Mouse (Mus musculus): ENCODE results near the gene Naga.

Naga gene

DNA sequence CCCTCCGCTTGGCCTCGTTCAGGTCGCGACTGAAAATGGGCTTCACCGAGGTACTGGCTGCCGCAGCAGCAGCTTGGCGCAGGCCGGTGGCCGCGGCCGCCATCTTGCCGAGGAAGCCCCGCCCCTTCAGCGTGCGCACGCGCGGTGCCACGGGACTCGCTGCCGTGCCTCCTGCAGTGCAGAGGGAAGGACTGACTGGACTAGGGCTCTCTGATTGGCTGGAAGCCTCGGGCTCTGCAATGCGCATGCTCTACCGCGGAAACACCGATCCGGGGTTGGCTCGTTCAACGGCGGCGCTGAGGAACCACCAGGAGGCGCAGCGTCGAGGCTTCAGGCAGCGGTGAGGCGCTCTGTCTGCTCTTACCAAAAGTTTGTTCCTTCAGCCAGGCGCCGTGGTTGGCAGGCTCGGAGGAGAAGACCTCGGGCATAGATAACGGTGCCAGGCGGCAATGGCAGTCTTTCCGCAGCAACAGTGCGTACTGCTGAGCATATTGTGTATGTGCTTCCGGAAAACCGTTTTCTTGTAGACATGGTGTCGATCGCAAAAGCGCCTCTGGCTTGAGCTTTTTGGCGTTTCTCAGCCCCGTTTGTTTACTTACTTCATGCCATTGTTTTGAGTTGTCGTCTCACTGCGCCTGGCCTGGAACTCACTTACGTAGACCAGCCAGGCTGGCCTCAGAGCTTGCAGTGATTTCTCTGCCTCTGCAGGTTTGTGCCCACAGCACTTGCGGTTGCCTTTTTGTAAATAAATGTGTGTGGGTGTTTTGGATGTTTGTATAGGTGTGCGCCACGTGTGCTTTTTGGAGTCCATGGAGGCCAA lies 15.6 kb upstream of the Naga start, which contains the start of gene Ndufa6:
Gene Ndufa6, minus strand, starts transcription at position 197 of the 820 bp plus-strand sequence.
- DNase-seq = peak; percentile 99

DNA sequence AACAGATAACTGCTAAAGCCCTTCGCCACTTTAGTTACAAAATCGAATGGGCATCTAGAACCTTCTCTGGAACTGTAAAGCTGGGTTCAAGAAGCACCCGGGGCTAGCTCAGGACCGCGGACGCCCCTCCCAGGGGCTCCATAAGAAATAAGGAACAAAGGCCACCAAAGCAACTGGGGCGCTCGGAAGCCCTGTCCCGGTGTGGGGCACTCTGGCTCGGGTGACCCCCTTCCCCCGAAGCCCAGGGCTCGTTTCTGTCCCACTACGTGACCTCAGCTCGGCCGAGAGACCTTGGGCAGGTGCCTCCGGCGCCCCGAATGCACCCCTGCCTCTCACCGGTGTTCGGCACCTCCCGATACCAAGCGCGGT lies 15.0 kb upstream of the Naga start:
- DNase-seq = no peak

DNA sequence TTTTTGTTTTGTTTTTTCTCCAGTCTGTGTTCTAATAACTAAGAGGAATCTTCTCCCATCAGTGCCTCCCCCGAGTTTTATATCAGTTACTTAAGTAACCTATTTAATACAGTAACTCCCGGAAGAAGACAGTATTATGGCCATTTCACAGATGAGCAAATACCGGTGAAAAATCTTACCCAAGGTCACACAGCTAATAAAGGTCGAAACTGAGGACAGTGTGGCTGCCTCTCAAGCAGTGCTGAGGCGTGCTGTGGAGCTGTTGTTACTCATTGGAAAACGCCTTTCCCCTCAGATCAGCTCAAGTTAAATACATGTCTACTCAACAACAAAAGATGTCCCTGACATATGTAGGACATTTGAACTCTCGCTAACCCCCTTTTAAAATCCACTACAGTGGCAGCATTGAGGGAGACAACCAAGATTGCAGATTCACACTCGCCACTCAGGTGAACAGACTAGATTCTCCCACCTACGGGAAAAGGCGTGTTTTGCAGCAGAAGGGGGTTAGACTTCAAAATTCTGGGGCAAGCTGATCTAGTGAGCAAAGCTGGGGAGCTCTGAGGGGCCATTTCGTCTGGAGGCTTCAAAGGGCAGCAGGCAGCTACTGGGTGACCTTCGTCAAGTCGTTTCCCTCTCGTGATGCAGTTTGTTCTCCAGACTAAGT lies 14.5 kb upstream of the Naga start:
- peak; percentile 33 for DNase-seq

DNA sequence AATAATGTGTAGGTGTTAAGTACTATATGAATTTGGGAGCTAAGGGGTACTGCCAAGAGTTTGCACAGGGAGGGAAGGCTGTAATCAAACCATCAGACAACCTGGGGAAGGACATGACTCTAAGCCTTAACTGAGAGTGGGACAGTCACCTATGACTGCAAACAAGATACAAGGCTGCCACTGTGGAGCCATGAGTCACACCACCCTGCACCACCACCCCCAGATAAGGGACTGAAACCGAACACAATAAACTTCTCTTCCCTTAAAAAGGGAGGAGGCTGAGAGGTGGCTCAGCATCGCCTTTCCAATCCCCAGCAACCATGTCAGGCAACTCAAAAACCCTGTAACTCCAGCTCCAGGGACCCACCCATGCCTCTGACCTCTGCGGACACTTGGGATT lies 12.8 kb upstream of the Naga start:
- peak; percentile 65 for DNase-seq

DNA sequence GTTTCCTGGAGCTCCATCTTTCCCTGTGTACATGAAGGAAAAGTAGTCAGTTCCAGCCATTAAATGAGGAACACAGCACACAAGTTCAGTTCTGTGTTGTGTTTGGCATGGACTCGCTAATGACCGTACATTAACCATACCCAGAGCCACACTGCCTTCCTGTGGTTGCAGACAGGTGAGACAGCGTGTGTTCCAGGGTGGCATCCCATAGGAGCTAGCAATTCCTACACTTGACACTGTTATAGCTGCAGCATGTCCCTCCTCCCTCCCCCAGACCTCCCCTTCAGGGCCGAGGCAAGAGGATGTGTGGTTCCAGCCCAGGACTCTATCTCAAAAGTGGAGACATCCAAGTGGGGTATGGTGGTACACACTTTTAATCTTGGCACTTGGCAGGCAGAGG lies 11.6 kb upstream of the Naga start:
- no peak for DNase-seq

DNA sequence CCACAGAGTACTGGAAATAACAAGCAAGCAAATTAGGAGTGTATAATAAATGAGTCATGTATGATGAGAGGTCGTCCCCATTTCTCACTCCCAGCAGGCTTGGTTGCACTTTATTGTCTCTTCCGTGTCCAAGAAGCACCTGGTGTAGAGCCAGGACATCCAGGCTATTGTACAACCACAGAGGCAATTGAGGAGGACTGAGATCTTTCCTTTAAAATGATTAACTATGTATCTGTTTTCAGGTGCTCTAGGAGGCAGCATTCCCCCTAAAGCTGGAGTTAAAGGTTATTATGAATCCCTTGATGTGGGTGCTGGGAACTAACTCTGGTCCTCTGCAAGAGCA lies 10.2 kb upstream of the Naga start:
- no peak for DNase-seq

DNA sequence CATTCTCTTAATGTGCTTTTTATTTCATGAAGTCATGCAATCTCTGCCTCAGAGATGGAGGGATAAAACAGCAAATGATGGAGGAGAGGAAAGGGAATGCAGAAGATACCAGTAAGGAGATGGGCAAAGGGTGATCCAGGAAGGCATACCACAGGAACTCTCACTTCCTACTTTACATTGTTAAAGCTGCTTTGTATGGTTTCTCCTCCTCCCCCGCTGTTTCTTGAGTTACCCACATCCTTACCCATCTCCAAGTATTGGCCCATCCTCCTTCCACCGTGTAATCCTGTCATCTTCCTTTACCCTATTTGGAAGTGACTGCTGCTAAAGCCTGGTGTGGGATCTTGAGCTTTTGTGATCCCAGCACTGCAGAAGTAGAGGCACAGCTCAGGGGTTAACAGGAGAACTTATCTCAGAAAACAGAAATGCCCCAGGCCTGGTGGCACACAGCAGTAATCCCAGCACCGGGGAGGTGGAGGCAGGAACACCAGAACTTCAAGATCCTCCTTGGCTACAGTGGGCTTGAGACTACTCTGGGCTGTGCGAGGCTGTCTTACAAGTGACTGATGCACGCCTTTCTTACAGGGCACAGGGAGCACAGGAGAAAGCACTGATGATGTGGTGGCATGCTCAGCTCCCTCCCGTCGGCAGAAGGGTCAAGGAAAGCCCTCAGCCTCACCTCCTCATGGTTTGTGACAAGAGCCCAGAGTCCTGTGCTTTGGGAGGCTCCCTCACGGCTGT lies 9.7 kb upstream of the Naga start:
- no peak for DNase-seq

DNA sequence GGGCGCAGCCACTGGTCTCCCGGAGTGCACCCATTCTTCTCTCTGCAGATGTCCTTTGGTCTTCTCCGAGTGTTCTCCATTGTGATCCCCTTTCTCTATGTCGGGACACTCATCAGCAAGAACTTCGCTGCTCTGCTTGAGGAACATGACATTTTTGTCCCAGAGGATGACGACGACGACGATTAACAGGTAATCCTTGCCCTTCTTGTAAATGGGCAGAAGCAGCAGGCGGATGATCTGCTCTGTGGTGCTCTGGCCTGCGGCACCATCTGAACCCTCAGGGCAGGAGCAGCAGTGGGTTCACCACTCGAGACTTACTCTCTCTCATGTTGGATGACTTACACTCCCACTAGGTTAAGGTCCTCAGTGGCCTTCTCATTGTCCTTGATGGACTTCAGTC lies 9.1 kb upstream of the Naga start:
- no peak for DNase-seq

DNA sequence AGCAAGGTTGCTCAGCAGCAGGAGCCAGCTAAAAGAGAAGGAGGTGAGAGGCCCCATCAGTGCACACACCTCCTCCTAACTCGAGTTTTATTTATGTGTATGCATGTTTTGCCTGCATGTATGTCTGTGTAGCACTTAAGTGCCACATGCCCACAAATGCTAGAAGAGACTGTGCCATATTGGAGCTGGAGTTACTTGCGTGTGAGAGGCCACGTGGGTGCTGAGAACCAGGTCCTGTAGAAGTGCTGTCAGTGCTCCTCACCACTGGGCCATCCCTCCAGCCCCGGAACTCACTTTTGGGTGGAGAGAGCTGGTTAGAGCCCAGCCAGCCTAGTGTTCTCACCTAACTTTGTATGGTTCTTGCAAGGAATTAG lies 8.6 kb upstream of the Naga start:
- DNase-seq = no peak

DNA sequence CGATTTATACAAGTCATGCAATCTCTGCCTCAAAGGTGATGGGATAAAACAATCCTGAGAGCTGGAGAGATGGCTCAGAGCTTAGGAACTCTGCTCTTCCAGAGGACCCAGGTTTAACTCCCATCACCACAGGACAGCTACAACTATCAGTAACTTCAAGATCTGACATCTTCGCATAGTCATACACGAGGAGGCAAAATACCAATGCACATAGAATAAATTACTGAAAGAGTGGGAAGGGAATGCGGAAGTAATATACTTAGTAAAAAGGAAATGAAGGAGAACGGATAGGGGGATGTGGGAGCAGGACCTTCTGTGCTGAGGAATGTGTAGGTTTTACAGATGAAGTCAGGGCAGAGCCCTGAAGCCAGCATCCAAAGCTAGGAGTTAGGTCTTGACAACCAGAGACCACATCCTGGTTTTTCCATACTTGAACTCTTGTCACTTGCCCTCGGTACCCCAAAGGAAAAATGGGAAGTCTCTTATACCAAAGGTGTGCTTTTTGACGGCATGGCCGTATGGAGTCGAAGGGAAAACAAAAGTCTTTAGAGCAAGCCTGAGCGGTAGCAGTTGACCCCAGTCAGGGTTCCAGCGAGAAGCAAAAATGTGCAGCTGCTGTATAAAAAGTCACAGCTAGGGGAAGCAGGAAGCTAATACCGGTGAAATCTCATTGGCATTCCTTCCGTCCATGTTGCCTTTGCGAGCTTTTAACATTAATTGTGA lies 8.0 kb upstream of the Naga start:
- DNase-seq = no peak

DNA sequence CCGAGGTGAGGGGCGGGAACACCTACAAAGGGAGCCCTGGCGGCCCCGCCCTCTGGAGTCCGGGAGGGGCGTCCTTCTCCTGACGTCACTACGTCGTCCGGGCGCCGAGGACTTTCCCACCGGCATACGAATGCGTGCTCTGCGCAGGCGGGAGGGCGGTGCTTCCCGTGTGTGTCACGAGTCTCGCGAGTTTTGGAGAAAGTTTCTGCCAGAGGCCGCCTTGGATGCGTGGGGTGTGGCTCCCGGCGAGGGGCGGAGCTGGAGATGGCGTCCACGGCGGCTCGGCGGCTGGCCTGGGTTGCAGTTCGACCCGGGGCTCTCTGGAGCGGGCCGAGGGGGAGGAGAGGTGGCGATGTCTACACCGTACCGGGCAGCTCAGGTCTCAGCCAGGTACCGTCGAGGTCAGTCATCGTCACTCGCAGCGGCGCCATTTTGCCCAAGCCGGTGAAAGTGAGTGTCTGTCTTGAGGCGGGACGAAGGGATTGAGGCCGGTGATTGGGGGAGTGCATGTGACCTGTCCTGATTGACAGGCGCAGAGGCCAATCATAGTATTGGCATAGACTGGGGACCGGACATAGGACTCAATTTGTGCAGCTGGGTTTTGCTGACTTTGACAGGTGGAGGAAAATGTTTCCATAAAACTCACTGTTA lies 7.2 kb upstream of the Naga start:
- DNase-seq = peak; percentile 99

DNA sequence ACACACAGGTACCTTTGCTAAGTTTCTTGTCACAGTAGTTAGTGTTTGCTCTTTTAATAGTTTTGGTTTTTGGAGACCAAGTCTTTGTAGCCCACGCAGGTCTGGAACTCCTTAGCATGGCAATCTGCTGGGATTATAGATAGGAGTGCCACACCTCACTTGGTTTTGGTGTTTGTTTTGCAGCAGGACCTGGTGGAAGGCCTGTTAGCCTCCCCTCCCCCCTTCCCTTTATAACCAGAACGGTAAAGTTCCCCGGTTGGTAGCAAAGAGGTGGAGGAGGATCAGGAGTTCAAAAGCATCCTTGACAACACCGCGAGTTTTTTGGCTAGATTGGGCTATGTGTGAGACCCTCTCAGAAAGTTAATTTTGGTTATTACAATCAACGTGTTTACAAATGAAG lies 6.2 kb upstream of the Naga start:
- DNase-seq = peak; percentile 59

DNA sequence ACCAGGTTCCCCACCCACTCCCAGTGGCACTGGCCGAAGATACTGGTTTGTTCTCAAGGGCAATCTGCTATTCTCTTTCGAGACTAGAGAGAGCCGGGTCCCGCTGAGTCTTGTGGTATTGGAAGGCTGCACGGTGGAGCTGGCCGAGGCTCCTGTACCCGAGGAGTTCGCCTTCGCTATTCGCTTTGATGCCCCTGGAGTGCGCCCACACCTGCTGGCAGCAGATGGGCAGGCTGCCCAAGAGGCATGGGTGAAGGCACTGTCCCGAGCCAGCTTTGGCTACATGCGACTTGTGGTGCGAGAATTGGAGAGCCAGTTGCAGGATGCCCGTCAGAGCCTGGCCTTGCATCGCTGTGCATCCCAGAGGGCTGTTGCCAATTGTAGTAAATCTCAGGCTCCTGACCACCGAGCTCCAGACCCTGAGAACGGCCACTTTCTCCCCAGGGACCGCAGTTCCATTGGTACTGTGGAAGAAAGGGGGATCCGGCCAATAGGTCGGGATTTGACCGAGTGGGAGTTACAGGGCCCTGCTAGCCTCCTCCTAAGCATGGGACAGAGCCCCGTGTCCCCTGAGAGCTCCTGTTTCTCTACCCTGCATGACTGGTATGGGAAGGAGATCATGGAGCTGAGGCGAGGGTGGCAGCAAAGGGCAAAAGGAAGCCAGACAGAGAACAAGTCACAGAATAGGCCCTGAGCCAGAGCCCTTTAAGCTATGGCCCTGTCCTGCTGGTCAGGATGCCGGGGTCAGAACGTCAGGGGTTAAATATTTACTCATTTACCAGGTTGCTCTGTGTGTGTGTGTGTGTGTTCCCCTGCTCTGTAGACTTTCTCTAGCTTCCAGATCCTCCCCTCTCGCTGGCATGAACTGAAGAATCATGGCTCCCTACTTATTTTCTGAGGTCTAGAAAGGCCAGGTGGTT lies 4.9 kb upstream of the Naga start:
- DNase-seq = no peak

DNA sequence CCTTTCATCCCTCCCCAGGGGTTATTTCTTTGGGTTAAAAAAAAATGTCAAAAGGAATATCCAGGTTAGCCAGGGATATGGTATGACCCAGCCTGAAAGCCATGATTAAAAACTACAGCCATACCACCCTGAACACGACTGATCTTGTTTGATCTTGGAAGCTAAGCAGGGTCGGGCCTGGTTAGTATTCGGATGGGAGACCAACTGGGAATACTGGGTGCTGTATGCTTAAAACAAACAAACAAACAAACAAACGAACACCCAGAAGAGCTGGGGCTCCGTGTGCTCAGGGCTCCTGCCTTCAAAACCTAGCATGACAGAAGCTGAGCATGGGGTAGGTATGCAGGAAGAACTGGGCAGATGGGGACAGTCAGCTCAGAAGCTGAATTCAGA lies 3.8 kb upstream of the Naga start:
- no peak for DNase-seq

DNA sequence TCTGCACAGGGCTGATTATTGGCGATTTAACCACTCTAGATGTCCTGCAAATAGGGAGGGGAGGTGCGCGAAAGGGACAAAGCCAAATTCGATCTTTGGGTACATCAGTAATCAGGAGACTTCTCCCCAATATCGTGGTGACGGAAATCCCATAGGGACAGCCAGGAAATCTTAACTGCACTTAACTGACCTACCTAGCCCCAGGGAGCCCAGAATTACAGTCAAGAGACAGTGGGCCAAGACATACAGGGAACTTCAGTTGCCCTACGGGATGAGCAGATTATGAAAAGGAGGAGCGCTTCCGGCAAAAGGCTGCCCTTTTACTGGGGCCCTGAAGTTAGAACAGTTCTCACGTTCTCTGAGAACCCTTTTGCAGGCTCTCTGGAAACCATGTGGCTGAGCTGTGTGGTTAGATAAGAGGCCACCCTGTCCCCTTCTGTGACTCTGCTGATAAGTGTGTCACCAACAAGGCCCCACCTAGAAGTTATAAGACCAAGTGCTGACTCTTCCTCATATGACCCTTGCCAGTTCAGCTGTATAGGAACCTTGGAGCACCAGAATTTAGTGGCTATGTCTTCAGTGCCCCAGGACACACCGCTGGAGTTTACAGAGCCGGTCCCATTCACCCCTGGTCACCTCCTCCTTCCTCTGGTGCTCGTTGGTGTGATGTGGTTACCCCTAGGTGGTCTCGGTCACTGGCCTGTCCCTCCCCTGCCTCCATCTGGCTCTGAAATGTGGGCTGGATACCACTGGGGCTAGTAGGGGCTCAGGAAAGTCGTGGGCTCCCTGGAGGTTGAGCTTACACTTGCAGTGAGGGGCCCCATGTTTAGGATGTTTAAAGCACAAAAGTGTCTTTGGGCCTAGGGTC lies 3.2 kb upstream of the Naga start:
- peak; percentile 88 for DNase-seq

DNA sequence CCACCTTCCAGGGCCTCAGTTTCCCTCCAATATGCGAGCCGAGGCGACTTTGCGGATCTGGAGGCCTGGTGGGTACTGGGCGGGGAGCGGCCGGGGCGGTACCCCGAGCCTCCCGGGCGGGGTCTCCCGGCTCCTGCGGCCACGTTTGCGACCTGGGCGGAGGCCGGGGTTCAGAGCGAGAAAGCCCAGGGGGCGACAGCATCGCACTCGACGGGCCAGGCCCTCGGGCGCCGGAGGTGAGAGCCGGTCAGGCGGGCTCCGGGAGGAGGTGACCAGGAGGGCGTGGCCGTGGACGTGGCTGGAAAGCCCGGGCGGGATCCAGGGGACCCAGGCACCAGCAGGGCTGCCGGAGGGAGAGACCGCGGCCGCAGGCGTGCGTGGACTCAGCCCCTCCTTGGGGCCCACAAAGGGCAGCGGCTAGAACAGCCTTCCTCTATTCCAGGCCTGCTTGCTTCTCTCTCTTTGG lies 2.3 kb upstream of the Naga start:
- peak; percentile 91 for DNase-seq

DNA sequence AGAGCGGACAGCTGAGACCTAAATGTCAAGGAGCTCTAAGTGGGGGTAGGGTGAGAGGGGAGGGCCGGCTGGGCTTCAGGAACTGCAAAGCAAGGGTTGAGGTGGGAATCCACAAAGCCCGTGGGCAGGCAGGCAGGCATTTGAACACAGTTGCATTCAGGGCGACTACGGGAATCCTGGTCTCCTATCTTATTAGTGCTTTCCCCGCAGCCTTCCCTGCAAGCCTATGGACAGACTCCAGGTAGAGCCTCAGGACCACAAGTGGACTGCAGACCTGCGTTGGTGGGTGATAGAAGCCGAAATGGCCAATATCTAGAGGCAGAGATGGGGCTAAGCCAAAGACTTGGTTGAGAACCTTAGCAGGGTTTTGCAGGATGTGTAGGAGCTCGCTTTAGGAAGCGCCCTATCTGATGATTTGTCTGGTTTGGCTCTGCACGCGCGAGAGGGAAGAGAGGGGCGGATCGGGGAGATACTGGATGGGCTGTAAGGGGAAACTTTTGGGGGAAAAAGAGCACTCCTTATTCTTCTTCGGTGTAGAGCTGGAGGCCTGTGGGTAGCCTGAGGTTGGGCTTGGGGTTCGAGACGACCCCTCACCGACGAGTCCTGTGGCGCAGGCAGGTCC lies 1.8 kb upstream of the Naga start:
- DNase-seq = peak; percentile 80

DNA sequence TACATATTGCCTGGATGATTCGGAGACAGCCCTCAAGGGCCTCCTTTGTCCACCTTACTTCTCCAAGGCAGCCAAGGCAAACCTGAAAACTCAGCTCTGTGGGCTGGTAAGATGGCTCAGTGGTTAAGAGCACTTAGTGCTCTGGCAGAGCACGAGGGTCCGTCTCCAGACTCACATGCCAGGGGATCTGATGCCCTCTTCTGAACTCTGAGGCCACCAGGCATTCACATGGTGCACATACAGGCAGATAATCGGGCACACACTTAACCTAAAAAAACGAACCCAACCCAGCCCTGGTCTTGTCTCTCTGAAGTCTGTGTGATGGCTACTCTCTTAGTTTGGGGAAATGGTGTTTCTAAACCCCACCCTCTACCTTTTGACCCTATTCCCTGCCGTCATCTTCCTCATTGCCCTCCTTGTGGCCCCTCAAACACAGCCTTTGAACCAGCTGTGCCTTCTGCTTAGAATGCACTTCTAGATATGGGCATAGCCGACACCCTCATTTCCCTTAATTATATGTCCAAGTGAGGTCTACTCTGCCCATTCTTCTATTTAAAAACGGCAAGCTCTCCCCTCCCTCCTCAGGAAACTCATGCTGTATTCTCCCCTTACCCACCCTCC lies 1.0 kb upstream of the Naga start:
- peak; percentile 38 for DNase-seq

DNA sequence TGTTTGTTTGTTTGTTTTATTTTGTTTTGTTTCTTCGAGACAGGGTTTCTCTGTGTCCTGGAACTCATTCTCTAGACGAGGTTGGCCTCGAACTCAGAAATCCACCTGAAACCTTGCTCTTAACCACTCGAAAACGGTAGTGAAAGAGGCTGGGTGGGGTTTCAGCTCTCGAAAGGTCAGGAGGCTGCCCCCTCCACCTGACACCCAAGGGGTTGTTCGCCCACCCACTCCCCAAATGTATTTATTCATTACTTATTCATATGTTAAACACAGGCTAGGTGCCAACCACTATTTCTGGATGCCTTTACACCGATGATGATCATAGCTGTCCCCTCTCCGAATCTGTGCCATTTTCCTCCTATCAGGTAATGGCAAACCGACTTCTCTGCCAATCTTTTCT lies 425 bp upstream of the Naga start:
- DNase-seq = no peak

DNA sequence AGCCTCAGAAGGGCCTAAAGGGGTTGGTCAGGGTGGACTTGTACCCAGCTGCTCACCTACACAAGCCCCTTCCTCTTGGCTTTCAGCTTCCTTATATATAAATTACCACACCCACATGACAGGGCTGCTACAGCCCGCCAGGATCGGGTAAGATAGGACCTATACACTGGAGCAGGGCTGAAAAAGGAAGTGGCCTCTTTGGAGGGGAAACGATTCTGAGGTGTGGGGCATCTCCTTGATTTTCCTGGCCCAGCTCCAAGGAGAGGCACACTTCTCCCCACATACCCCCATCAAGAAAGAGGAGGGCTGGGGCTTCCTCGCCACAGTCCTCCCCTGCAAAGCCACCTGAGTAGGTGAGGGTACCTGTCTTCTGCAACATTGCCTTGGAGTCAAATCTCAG lies 850 bp downstream of the Naga start:
- peak; percentile 63 for DNase-seq
